Mouse (Mus musculus): ENCODE results near the gene Gm14743. TPM values are rescaled to one million over a fixed set of nuclear protein-coding genes. Genes with fewer than 3 reads are reported as not detected.
"Not testable (repeated sequence)": the region's sequence is repeated elsewhere in the genome, so short reads cannot be mapped to it uniquely, and the experiment has no call there.

Gm14743 gene
- not detected in 2 replicates for polyA plus RNA-seq (2016; fragmentation: Nextera tagmentation; extraction: Ambion mirVana)

- WGBS: no CpG with 5 or more reads among the region's 3 CpGs
- ATAC-seq (ENCODE audit: low FRiP score); H3K27me3 ChIP-seq: not testable (repeated sequence)
These were observed at the start of gene Gm14743 for GRCm38 (mm10) chrX:78245821-78246220. Gene Gm14743, minus strand, starts transcription at chrX:78245921.

DNA sequence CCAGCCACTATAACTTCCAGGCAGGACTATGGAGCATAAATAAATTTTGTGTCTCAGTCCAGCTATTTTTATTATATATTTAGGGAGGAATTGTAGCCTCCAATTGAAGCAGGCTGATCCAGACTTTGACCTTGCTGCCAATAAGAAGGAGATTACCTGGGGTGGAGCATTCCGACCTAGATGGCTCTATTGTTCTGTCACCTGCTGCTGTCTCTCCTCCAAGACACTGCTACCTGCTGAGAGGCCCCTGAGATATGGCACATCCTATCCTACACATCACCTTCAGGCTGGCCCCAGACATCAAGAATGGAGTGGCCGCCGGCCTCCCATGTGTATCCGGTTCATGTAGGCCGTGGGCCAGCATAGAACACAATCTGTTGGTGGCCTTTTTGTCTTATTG lies 42.9 kb downstream of the Gm14743 start:
- no peak overlapping the region for H3K27ac ChIP-seq
- 0 out of 2 replicates have a peak, but pooled peaks cover 4% of the 10 kb centered on the region for H3K9me3 ChIP-seq (replicated peaks)
- 89% methylated on average over 5 of the region's 5 CpGs for WGBS
- no peaks in the 10 kb centered on the region for H3K27me3 ChIP-seq
- no peaks in the 10 kb centered on the region for H3K4me1 ChIP-seq
- ATAC-seq (ENCODE audit: low FRiP score): no peak
- no peaks in the 10 kb centered on the region for H3K36me3 ChIP-seq
- H3K9ac ChIP-seq: no peak overlapping the region
- no peak overlapping the region for H3K4me2 ChIP-seq (replicated peaks)
- no peak overlapping the region for H3K4me3 ChIP-seq

More at GRCm38 (mm10) chrX:78245821-78246220, at the start of gene Gm14743:
- not testable (repeated sequence) for H3K4me3 ChIP-seq; H3K27ac ChIP-seq; H3K36me3 ChIP-seq; H3K4me1 ChIP-seq; H3K4me2 ChIP-seq (replicated peaks); H3K9me3 ChIP-seq (replicated peaks); H3K9ac ChIP-seq

DNA sequence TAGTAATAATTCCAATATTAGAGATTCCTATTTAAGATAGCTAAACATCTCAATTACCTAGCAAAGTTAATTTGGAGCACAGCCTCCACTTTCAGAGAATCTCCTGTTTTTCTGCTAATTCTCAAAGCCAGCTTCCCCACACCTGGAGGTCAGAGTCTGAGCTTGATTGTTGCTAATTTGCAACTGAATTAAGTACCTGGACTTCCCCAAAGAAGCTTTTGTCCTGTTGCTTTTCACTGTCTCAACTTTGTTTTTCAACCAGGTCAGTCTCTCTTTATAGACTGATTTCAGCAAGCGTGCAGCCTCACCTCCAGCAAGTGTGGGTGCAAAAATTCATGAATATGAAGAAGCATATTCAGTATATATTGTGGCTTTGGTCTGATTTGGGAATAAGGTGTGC lies 43.5 kb downstream of the Gm14743 start:
- H3K27me3 ChIP-seq; H3K36me3 ChIP-seq; H3K27ac ChIP-seq; H3K4me3 ChIP-seq; H3K9me3 ChIP-seq (replicated peaks); ATAC-seq (ENCODE audit: low FRiP score); H3K4me1 ChIP-seq; H3K4me2 ChIP-seq (replicated peaks); H3K9ac ChIP-seq: not testable (repeated sequence)
- WGBS: 65% methylated on average over 1 of the region's 1 CpGs

Other genes starting within 250 kb of the Gm14743 start
- gene Obp1a, start 154.5 kb downstream of the Gm14743 start, polyA plus RNA-seq (2016; fragmentation: Nextera tagmentation; extraction: Ambion mirVana): not detected in 2 replicates
- gene Gm5938, start 120.5 kb downstream of the Gm14743 start, polyA plus RNA-seq (2016; fragmentation: Nextera tagmentation; extraction: Ambion mirVana): not detected in 2 replicates
- not detected in 2 replicates for gene Obp1b, start 59.1 kb downstream of the Gm14743 start, polyA plus RNA-seq (2016; fragmentation: Nextera tagmentation; extraction: Ambion mirVana)
- not detected in 2 replicates for gene 4930480E11Rik, start 123.7 kb upstream of the Gm14743 start, polyA plus RNA-seq (2016; fragmentation: Nextera tagmentation; extraction: Ambion mirVana)